Mouse (Mus musculus) midbrain, postnatal 0 days (tissue): Measurements from ENCODE around the gene Chrm4. TPM values are rescaled to one million over a fixed set of nuclear protein-coding genes. Genes with fewer than 3 reads are reported as not detected.

Experiments used
- ATAC-seq: fragments of 200-750 bp; cut with Nextera tagmentation; 2 replicates; pipeline ENCODE4 v1.8.0; 2017; ENCODE audit warnings: moderate number of reproducible peaks, mild to moderate bottlenecking, moderate TSS enrichment, moderate library complexity; ENCODE audit not compliant: low FRiP score
- DNase-seq: peaks from one replicate; pipeline ENCODE4 v3.0.0-alpha.2; 2015; ENCODE audit warnings: low spot score
- H3K27ac ChIP-seq: fragments of 300-500 bp; sonication (generic); 2 replicates; pipeline ENCODE4 v1.5.1; 2014; ENCODE audit warnings: low read depth, mild to moderate bottlenecking, low read length, mixed read lengths
- H3K27me3 ChIP-seq: fragments of 300-500 bp; sonication (generic); 2 replicates; pipeline ENCODE4 v1.6.1; 2014; ENCODE audit warnings: low read length, control low read depth, mixed read lengths; ENCODE audit not compliant: insufficient read depth
- H3K36me3 ChIP-seq: fragments of 300-500 bp; sonication (generic); 2 replicates; pipeline ENCODE4 v1.6.1; 2014; ENCODE audit warnings: low read length, control low read depth, mixed read lengths; ENCODE audit not compliant: insufficient read depth
- H3K4me1 ChIP-seq: fragments of 300-500 bp; sonication (generic); 2 replicates; pipeline ENCODE4 v1.6.1; 2014; ENCODE audit warnings: mild to moderate bottlenecking, control low read depth, antibody characterized with exemption, low read length, mixed read lengths; ENCODE audit not compliant: insufficient read depth
- H3K4me2 ChIP-seq: fragments of 300-500 bp; sonication (generic); 2 replicates; pipeline ENCODE4 v1.6.1; 2014; ENCODE audit warnings: low read depth, mild to moderate bottlenecking, low read length, mixed read lengths; ENCODE audit not compliant: poor library complexity, severe bottlenecking
- H3K4me3 ChIP-seq: fragments of 300-500 bp; sonication (generic); 2 replicates; pipeline ENCODE4 v1.5.1; 2014; ENCODE audit warnings: low read depth, mild to moderate bottlenecking, low read length, moderate library complexity
- H3K9ac ChIP-seq: fragments of 300-500 bp; sonication (generic); replicated peaks from 2 replicates; pipeline ENCODE4 v1.6.1; 2014; ENCODE audit warnings: mild to moderate bottlenecking, low read length, moderate library complexity, mixed read lengths; ENCODE audit not compliant: poor library complexity, severe bottlenecking
- H3K9me3 ChIP-seq: fragments of 300-500 bp; sonication (generic); 2 replicates; pipeline ENCODE4 v1.6.1; 2016; ENCODE audit warnings: low read length, control low read depth
- CTCF ChIP-seq: IDR thresholded peaks from 2 replicates; pipeline ENCODE4 v1.5.1; 2016; ENCODE audit warnings: antibody characterized with exemption, mild to moderate bottlenecking
- WGBS: fragments of 180-500 bp; shearing (Covaris S2); extraction: QIAGEN DNeasy Blood & Tissue Kit; methylation state at CpG from one replicate; pipeline ENCODE4 v1.1.7; 2014; 5-methylcytosine and 5-hydroxymethylcytosine counted together
- polyA plus RNA-seq: library from polyadenylated mRNA; unstranded; fragments of >200 nt; fragmentation: Nextera tagmentation; extraction: Ambion mirVana; gene quantifications from 2 replicates; pipeline ENCODE4 v1.2.1, GENCODE M21; 2015
- total RNA-seq: library from RNA; depleted of rRNA; stranded (reverse); fragments of >200 nt; gene quantifications from 2 replicates; pipeline ENCODE4 v1.2.3, GENCODE M21; 2014

The Chrm4 gene
- total and polyA plus RNA-seq, 2 experiments from 2014 or later: 0.25 to 1.8 TPM

GRCm38 (mm10) chr2:91930761-91931291, 3.8 kb downstream of the Chrm4 start:
- ATAC-seq: no peak
- Histone ChIP-seq H3K4me3 (peak overlapping the region; percentile 34), H3K9ac (peak overlapping the region; percentile 46), H3K36me3 (peaks cover 6% of the 10 kb centered on the region), H3K4me1 (no peaks in the 10 kb centered on the region; the same call in 1 of the 2 replicates), H3K27me3 (0 out of 2 replicates have a peak, but pooled peaks cover 3% of the 10 kb centered on the region), H3K9me3 (no peaks in the 10 kb centered on the region), H3K27ac (no peak overlapping the region), H3K4me2 (peak overlapping the region; percentile 55)
- TF ChIP-seq CTCF: no peak
- 7% methylated on average over 23 of the region's 23 CpGs for WGBS
- DNase-seq: no peak

- TF ChIP-seq CTCF: no peak
- DNase-seq (peak; percentile 57), ATAC-seq (peak; percentile 70)
- Histone ChIP-seq H3K27me3 (0 out of 2 replicates have a peak, but pooled peaks cover 3% of the 10 kb centered on the region), H3K36me3 (peaks cover 13% of the 10 kb centered on the region), H3K4me1 (no peaks in the 10 kb centered on the region; the same call in 1 of the 2 replicates), H3K9me3 (no peaks in the 10 kb centered on the region), H3K4me3 (peak overlapping the region; percentile 34), H3K4me2 (peak overlapping the region; percentile 55), H3K9ac (peak overlapping the region; percentile 46), H3K27ac (peak overlapping the region; percentile 32; the same call in 1 of the 2 replicates)
- WGBS: 4% methylated on average over 43 of the region's 50 CpGs
These were observed 4.5 kb downstream of the Chrm4 start for GRCm38 (mm10) chr2:91931328-91932159.

- no peaks in the 10 kb centered on the region for H3K9me3 ChIP-seq
- no peak for ATAC-seq
- H3K9ac ChIP-seq: peak within 1 kb of the TSS; percentile 46
- H3K36me3 ChIP-seq: peaks cover 19% of the 10 kb centered on the region
- no peaks in the 10 kb centered on the region; the same call in 1 of the 2 replicates for H3K4me1 ChIP-seq
- peak within 1 kb of the TSS; percentile 32; the same call in 1 of the 2 replicates for H3K27ac ChIP-seq
- DNase-seq: no peak
- peak within 1 kb of the TSS; percentile 34 for H3K4me3 ChIP-seq
- peak within 1 kb of the TSS; percentile 55 for H3K4me2 ChIP-seq
- TF ChIP-seq CTCF: no peak
- H3K27me3 ChIP-seq: 0 out of 2 replicates have a peak, but pooled peaks cover 3% of the 10 kb centered on the region
- 14% methylated on average over 16 of the region's 16 CpGs for WGBS
These were observed 5.2 kb downstream of the Chrm4 start, which contains the start of gene Mdk for GRCm38 (mm10) chr2:91932160-91932711. Gene Mdk (minus strand): TSS chr2:91932297.

GRCm38 (mm10) chr2:91932737-91933350, 5.8 kb downstream of the Chrm4 start:
- DNase-seq (no peak), ATAC-seq (no peak)
- H3K27ac ChIP-seq: no peak overlapping the region
- no peaks in the 10 kb centered on the region for H3K9me3 ChIP-seq
- 0 out of 2 replicates have a peak, but pooled peaks cover 3% of the 10 kb centered on the region for H3K27me3 ChIP-seq
- 22% methylated on average over 6 of the region's 6 CpGs for WGBS
- TF ChIP-seq CTCF: no peak
- no peak overlapping the region for H3K4me2 ChIP-seq
- H3K4me1 ChIP-seq: no peaks in the 10 kb centered on the region; the same call in 1 of the 2 replicates
- H3K36me3 ChIP-seq: peaks cover 24% of the 10 kb centered on the region
- H3K4me3 ChIP-seq: no peak overlapping the region
- no peak overlapping the region for H3K9ac ChIP-seq

- no peak overlapping the region for H3K9ac ChIP-seq
- ATAC-seq: no peak
- no peak overlapping the region for H3K4me2 ChIP-seq
- peaks cover 30% of the 10 kb centered on the region for H3K36me3 ChIP-seq
- H3K4me3 ChIP-seq: no peak overlapping the region
- TF ChIP-seq CTCF: no peak
- 53% methylated on average over 9 of the region's 9 CpGs for WGBS
- H3K4me1 ChIP-seq: no peaks in the 10 kb centered on the region; the same call in 1 of the 2 replicates
- no peaks in the 10 kb centered on the region for H3K9me3 ChIP-seq
- 0 out of 2 replicates have a peak, but pooled peaks cover 3% of the 10 kb centered on the region for H3K27me3 ChIP-seq
- no peak for DNase-seq
- no peak overlapping the region for H3K27ac ChIP-seq
These were observed 6.4 kb downstream of the Chrm4 start for GRCm38 (mm10) chr2:91933471-91933870.
